Mouse (Mus musculus): ENCODE measurements at regions not wholly inside any gene's neighbourhood (a gene's known extent, or its start where the extent isn't known, plus 50 kb on each side); places are given as distances from the start of the nearest gene placed in this dataset.

DNA sequence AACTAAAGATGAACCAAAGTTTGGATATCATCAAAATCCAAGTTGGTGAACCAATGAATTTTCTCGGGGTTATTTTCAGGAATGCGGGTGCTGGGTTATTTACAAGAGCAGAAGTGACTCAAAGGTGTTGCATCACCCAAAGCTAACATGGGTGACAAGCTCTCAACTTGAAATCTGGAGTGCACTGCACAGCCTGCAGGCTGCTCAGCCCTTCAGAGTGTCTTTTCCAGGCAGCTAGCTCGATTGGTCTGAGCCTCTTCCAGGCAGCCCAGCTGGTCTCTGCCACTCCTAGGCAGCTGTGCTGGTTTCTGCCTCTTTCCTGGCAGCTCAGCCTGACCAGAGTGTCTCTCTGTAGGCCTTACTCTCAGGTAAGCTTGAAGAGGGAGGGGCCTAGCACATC is 251.9 kb upstream of the Gap43 start:
- Histone ChIP-seq H3K4me1 (ENCODE audit: control insufficient read depth, insufficient read depth, low read length) (no peaks in the 10 kb centered on the region), H3K9ac (ENCODE audit: low read length) (no peak overlapping the region), H3K27ac (ENCODE audit: low read length) (no peak overlapping the region), H3K4me2 (ENCODE audit: low read depth, low read length) (no peak overlapping the region), H3K9me3 (replicated peaks; ENCODE audit: control insufficient read depth, low read length) (no peaks in the 10 kb centered on the region), H3K27me3 (ENCODE audit: control insufficient read depth, insufficient read depth, low read length) (no peaks in the 10 kb centered on the region), H3K36me3 (ENCODE audit: control insufficient read depth, insufficient read depth, low read length) (no peaks in the 10 kb centered on the region), H3K4me3 (replicated peaks; ENCODE audit: low read length) (no peak overlapping the region)
- 66% methylated on average over 3 of the region's 3 CpGs for WGBS
- ATAC-seq (ENCODE audit: insufficient read depth, low FRiP score), result no peak

DNA sequence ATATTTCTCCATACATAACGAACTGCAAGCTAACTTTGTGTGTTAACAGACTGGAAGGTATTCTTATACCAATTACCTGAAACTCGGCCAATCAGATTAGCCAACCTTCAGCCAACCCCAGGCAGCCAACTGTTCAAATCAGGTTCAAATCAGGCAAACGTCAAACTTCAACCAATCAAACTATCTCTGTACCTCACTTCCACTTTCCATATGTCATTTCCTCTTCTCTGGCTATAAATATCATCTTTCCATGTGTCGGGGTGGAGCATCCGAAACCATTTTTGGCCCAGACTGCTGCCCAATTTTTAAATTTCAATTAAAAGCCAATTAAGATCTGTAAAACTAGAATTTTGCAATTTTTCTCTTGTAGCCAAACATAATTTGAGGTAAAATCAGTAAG is 251.1 kb upstream of the Gap43 start:
- Histone ChIP-seq H3K9ac (ENCODE audit: low read length) (no peak overlapping the region), H3K27me3 (ENCODE audit: control insufficient read depth, insufficient read depth, low read length) (no peaks in the 10 kb centered on the region), H3K4me2 (ENCODE audit: low read depth, low read length) (no peak overlapping the region), H3K27ac (ENCODE audit: low read length) (no peak overlapping the region), H3K4me3 (replicated peaks; ENCODE audit: low read length) (no peak overlapping the region), H3K36me3 (ENCODE audit: control insufficient read depth, insufficient read depth, low read length) (no peaks in the 10 kb centered on the region), H3K4me1 (ENCODE audit: control insufficient read depth, insufficient read depth, low read length) (no peaks in the 10 kb centered on the region), H3K9me3 (replicated peaks; ENCODE audit: control insufficient read depth, low read length) (no peaks in the 10 kb centered on the region)
- 76% methylated on average over 5 of the region's 5 CpGs for WGBS
- ATAC-seq (ENCODE audit: insufficient read depth, low FRiP score), result no peak

DNA sequence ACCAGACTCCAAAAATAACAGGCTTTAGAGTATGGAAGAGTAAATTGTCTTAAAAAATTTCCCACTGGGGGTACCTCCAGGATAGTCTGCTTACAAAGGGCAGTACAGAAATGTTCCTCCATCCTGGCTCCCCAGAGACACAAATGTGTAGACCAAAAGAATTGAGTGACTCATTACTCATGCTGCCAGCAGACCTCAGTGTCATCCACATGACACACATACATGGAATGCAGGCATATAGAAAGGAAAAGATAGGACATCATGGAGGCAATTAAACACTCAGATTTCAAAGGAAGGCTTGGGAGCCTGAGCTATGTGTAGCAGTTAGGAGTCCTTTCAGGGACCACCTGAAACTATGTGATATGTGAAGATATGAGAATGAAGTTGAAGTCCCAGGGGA is 245.7 kb upstream of the Gap43 start:
- H3K4me2 ChIP-seq (ENCODE audit: low read depth, low read length), result no peak overlapping the region
- H3K36me3 ChIP-seq (ENCODE audit: control insufficient read depth, insufficient read depth, low read length), result no peaks in the 10 kb centered on the region
- H3K27me3 ChIP-seq (ENCODE audit: control insufficient read depth, insufficient read depth, low read length), result no peaks in the 10 kb centered on the region
- no peaks in the 10 kb centered on the region for H3K9me3 ChIP-seq (replicated peaks; ENCODE audit: control insufficient read depth, low read length)
- H3K27ac ChIP-seq (ENCODE audit: low read length), result no peak overlapping the region
- H3K9ac ChIP-seq (ENCODE audit: low read length), result no peak overlapping the region
- no peak overlapping the region for H3K4me3 ChIP-seq (replicated peaks; ENCODE audit: low read length)
- H3K4me1 ChIP-seq (ENCODE audit: control insufficient read depth, insufficient read depth, low read length), result no peaks in the 10 kb centered on the region
- ATAC-seq (ENCODE audit: insufficient read depth, low FRiP score), result no peak

DNA sequence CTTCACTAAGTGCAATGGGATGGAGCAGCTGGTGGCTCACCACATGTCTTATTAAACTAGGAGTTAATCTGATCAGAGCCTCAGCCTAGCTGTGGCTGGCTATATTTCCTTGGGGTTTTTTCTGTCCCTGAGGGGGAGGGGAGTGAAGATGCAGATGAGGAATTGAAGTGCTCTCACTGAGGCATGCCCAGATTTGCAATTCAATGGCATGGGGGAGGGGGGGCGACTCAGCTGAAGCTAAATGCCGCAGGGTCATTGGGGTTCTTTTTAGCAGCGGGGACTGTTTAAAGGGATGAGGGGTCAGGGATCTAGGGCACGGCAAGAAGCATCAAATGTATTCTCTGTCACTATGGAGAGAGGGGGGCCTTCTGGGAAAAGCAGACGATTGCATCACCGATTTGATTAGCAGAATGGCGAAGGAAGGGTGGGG is 235.1 kb upstream of the Gap43 start:
- Histone ChIP-seq H3K36me3 (ENCODE audit: control insufficient read depth, insufficient read depth, low read length) (no peaks in the 10 kb centered on the region), H3K4me1 (ENCODE audit: control insufficient read depth, insufficient read depth, low read length) (no peaks in the 10 kb centered on the region), H3K9me3 (replicated peaks; ENCODE audit: control insufficient read depth, low read length) (no peaks in the 10 kb centered on the region), H3K27ac (ENCODE audit: low read length) (no peak overlapping the region), H3K27me3 (ENCODE audit: control insufficient read depth, insufficient read depth, low read length) (no peaks in the 10 kb centered on the region), H3K9ac (ENCODE audit: low read length) (no peak overlapping the region), H3K4me2 (ENCODE audit: low read depth, low read length) (no peak overlapping the region), H3K4me3 (replicated peaks; ENCODE audit: low read length) (no peak overlapping the region)
- 9% methylated on average over 7 of the region's 7 CpGs for WGBS
- no peak for ATAC-seq (ENCODE audit: insufficient read depth, low FRiP score)

DNA sequence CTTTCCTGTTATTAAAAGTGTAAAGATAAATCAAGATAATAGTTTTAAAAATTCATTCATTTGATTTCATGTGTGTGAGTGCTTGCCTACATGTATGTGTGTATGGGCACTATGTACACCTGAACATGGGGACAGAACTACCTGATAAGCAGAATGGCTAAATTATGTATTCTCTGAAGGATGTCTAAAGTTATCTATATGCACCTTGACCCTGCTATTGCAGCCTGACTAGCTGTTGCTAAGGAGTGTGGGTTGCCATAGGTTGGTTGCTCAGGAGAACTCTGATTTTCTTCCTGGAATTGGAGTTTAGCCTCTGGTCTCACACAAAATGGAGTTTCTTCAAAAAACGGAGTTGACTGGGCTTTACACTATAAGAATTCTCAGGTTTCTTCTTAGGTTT is 234.5 kb upstream of the Gap43 start:
- H3K27ac ChIP-seq (ENCODE audit: low read length), result no peak overlapping the region
- H3K9ac ChIP-seq (ENCODE audit: low read length), result no peak overlapping the region
- H3K4me1 ChIP-seq (ENCODE audit: control insufficient read depth, insufficient read depth, low read length), result no peaks in the 10 kb centered on the region
- no peaks in the 10 kb centered on the region for H3K27me3 ChIP-seq (ENCODE audit: control insufficient read depth, insufficient read depth, low read length)
- no peak overlapping the region for H3K4me2 ChIP-seq (ENCODE audit: low read depth, low read length)
- no peak for ATAC-seq (ENCODE audit: insufficient read depth, low FRiP score)
- no peaks in the 10 kb centered on the region for H3K36me3 ChIP-seq (ENCODE audit: control insufficient read depth, insufficient read depth, low read length)
- H3K9me3 ChIP-seq (replicated peaks; ENCODE audit: control insufficient read depth, low read length), result no peaks in the 10 kb centered on the region
- no peak overlapping the region for H3K4me3 ChIP-seq (replicated peaks; ENCODE audit: low read length)
- WGBS, result 26% methylated on average over 1 of the region's 1 CpGs

DNA sequence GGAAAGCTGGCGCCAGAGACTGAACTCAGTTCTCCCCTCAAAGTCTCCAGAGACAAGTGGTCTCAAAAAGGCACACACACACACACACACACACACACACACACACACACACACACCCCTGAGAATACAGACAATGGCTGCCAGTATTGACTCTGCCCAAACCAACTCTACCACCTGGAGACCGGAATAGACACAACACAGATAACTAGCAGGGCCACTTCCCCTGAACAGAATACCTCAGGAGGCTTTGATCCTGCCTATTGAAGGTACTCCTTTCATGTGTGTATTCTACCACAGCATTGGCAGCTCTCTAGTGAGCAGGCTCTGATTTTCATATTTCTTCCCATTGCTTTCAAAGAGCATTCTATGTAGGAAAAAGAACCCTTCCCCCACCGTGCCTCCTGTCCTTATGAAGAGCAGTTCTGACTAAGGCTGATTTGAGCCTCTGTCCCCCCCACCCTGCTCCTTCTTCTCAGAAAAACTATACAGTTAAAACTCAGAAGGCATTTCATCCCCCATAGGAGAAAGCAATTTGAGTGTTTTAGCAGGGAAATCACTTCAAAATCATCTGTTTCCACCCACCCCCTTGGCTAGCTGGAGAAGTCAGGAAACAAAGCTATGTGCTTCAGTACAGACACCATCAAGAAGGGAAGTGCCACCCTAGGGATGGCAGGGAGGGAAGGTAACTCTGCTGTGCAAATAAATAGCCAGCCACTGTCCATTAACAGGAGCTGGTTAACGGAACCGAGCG is 230.0 kb upstream of the Gap43 start:
- no peak overlapping the region for H3K4me3 ChIP-seq (replicated peaks; ENCODE audit: low read length)
- H3K4me2 ChIP-seq (ENCODE audit: low read depth, low read length), result no peak overlapping the region
- H3K36me3 ChIP-seq (ENCODE audit: control insufficient read depth, insufficient read depth, low read length), result no peaks in the 10 kb centered on the region
- no peaks in the 10 kb centered on the region for H3K9me3 ChIP-seq (replicated peaks; ENCODE audit: control insufficient read depth, low read length)
- no peak overlapping the region for H3K9ac ChIP-seq (ENCODE audit: low read length)
- H3K27me3 ChIP-seq (ENCODE audit: control insufficient read depth, insufficient read depth, low read length), result no peaks in the 10 kb centered on the region
- H3K4me1 ChIP-seq (ENCODE audit: control insufficient read depth, insufficient read depth, low read length), result no peaks in the 10 kb centered on the region
- no peak for ATAC-seq (ENCODE audit: insufficient read depth, low FRiP score)
- WGBS, result 68% methylated on average over 6 of the region's 6 CpGs
- H3K27ac ChIP-seq (ENCODE audit: low read length), result no peak overlapping the region

DNA sequence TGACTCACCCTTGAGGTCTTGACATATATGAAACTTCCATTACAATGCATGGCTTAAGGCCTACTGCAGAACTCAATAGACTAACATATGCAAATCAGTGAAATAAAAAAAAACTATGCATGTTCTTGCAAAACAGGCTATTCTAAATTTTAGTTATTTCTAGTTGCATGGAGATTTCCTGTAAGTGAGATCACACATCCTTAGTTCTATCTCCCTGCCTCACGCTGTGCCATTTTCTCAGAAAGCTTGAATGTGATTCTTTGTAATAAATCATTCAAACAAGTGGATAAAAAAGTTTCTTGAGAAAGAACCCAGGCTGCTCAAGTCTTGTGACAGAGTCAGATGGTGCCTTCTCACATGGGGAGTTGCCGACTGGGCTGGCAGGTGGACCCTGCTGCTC is 228.9 kb upstream of the Gap43 start:
- ATAC-seq (ENCODE audit: insufficient read depth, low FRiP score), result no peak
- no peak overlapping the region for H3K4me3 ChIP-seq (replicated peaks; ENCODE audit: low read length)

DNA sequence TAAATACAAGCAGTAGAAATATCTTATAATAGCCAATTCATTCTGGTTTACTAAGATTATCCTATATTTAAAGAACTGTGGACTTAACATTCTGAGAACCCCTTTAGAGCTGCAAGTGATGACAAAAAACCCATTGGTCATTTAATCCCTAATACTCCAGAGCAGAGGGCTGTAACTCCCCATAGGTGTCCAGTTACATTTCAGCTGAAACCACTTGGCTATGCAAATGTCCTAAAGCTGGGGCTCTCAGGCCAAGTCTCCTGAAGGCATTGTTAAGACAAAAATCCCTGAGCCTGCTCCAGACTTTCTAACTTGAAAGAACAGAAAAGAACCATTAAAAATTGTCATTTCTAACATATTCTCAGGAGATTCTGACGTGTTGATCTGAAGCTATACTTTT is 209.1 kb upstream of the Gap43 start:
- ATAC-seq (ENCODE audit: insufficient read depth, low FRiP score), result no peak
- H3K36me3 ChIP-seq (ENCODE audit: control insufficient read depth, insufficient read depth, low read length), result no peaks in the 10 kb centered on the region
- no peaks in the 10 kb centered on the region for H3K27me3 ChIP-seq (ENCODE audit: control insufficient read depth, insufficient read depth, low read length)
- no peak overlapping the region for H3K4me3 ChIP-seq (replicated peaks; ENCODE audit: low read length)
- H3K9me3 ChIP-seq (replicated peaks; ENCODE audit: control insufficient read depth, low read length), result no peaks in the 10 kb centered on the region
- no peak overlapping the region for H3K4me2 ChIP-seq (ENCODE audit: low read depth, low read length)
- H3K4me1 ChIP-seq (ENCODE audit: control insufficient read depth, insufficient read depth, low read length), result no peaks in the 10 kb centered on the region
- no peak overlapping the region for H3K27ac ChIP-seq (ENCODE audit: low read length)
- WGBS, result 66% methylated on average over 1 of the region's 1 CpGs
- no peak overlapping the region for H3K9ac ChIP-seq (ENCODE audit: low read length)

More for the DNA sequence above, 228.9 kb upstream of the Gap43 start:
- H3K36me3 ChIP-seq (ENCODE audit: control insufficient read depth, insufficient read depth, low read length), result no peaks in the 10 kb centered on the region
- H3K9ac ChIP-seq (ENCODE audit: low read length), result no peak overlapping the region
- H3K9me3 ChIP-seq (replicated peaks; ENCODE audit: control insufficient read depth, low read length), result no peaks in the 10 kb centered on the region
- no peak overlapping the region for H3K4me2 ChIP-seq (ENCODE audit: low read depth, low read length)
- no peak overlapping the region for H3K27ac ChIP-seq (ENCODE audit: low read length)
- H3K4me1 ChIP-seq (ENCODE audit: control insufficient read depth, insufficient read depth, low read length), result no peaks in the 10 kb centered on the region
- no peaks in the 10 kb centered on the region for H3K27me3 ChIP-seq (ENCODE audit: control insufficient read depth, insufficient read depth, low read length)
- 68% methylated on average over 2 of the region's 2 CpGs for WGBS

DNA sequence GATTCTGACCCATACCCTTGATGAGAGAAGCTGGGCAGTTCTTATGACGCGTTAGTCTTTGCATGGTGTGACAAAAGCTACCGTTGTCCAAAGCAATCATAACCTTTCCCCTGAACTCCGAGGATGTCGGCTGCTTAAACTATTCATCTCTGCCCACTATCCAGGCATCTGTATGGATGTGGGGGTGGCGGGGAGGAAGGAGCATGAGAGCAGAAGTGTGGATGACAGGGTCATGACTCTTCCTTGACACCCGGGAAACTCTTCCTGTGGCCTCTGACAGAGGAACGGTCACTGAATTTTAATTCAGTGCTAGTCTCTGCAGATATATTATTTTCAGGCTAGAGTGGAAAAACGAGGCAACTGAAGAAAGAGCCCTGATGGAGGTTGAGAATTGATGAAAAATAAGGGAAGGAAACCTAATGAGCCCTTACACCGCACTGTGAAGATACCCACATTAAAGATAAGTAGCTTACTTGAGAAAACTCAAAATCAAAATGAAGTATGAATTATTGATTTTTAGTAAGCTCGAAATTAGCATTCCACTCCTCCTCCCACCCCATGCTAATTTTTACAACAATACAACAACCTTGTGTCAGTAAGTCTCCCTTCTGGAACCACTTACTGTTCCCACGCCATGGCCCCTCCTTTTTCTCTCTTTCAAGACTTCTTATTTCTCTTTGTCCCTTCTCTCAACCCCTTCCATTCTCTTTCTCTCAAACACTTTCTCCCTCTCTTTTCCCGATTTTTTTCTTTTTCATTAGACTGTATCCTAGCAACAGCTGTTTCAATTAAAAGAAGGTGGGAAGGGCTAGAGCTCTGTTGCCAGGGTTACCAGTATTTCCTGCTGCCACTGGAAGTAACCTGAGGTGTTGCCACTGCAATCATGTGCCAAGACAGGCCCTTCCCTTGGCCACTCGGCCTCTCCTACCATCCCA is 206.0 kb upstream of the Gap43 start:
- Histone ChIP-seq H3K4me1 (ENCODE audit: control insufficient read depth, insufficient read depth, low read length) (no peaks in the 10 kb centered on the region), H3K36me3 (ENCODE audit: control insufficient read depth, insufficient read depth, low read length) (no peaks in the 10 kb centered on the region), H3K27ac (ENCODE audit: low read length) (no peak overlapping the region), H3K4me3 (replicated peaks; ENCODE audit: low read length) (no peak overlapping the region), H3K27me3 (ENCODE audit: control insufficient read depth, insufficient read depth, low read length) (no peaks in the 10 kb centered on the region), H3K9ac (ENCODE audit: low read length) (no peak overlapping the region), H3K9me3 (replicated peaks; ENCODE audit: control insufficient read depth, low read length) (no peaks in the 10 kb centered on the region), H3K4me2 (ENCODE audit: low read depth, low read length) (no peak overlapping the region)
- ATAC-seq (ENCODE audit: insufficient read depth, low FRiP score), result no peak
- 54% methylated on average over 14 of the region's 14 CpGs for WGBS

All from stomach, embryonic 16.5 days (tissue).